Mouse (Mus musculus) lung, embryonic 16.5 days (tissue): ENCODE data around the gene Herc3. TPM values are rescaled to one million over a fixed set of nuclear protein-coding genes. Genes with fewer than 3 reads are reported as not detected.

ENCODE experiments used
- ATAC-seq: fragments of 200-750 bp; cut with Nextera tagmentation; 2 replicates; pipeline ENCODE4 v1.8.0; 2017; ENCODE audit warnings: low read depth, mild to moderate bottlenecking, moderate library complexity
- H3K27ac ChIP-seq: fragments of 300-500 bp; sonication (generic); 2 replicates; pipeline ENCODE4 v1.5.1; 2014; ENCODE audit warnings: mild to moderate bottlenecking, control low read depth, low read length
- H3K27me3 ChIP-seq: fragments of 300-500 bp; sonication (generic); 2 replicates; pipeline ENCODE4 v1.6.1; 2014; ENCODE audit warnings: low read depth, low read length, mixed read lengths; ENCODE audit not compliant: control insufficient read depth, insufficient read depth
- H3K36me3 ChIP-seq: fragments of 300-500 bp; sonication (generic); 2 replicates; pipeline ENCODE4 v1.6.1; 2014; ENCODE audit warnings: low read length; ENCODE audit not compliant: control insufficient read depth, insufficient read depth
- H3K4me1 ChIP-seq: fragments of 300-500 bp; sonication (generic); replicated peaks from 2 replicates; pipeline ENCODE4 v1.6.1; 2014; ENCODE audit warnings: low read length, mixed read lengths; ENCODE audit not compliant: control insufficient read depth, insufficient read depth
- H3K4me2 ChIP-seq: fragments of 300-500 bp; sonication (generic); 2 replicates; pipeline ENCODE4 v1.6.1; 2014; ENCODE audit warnings: low read depth, low read length, control low read depth
- H3K4me3 ChIP-seq: fragments of 300-500 bp; sonication (generic); 2 replicates; pipeline ENCODE4 v1.5.1; 2014; ENCODE audit warnings: mild to moderate bottlenecking, low read length, control low read depth
- H3K9ac ChIP-seq: fragments of 300-500 bp; sonication (generic); 2 replicates; pipeline ENCODE4 v1.6.1; 2014; ENCODE audit warnings: low read length, control low read depth
- H3K9me3 ChIP-seq: fragments of 300-500 bp; sonication (generic); 2 replicates; pipeline ENCODE4 v1.6.1; 2016; ENCODE audit warnings: low read length; ENCODE audit not compliant: control insufficient read depth
- WGBS: fragments of 180-500 bp; shearing (Covaris S2); extraction: QIAGEN DNeasy Blood & Tissue Kit; methylation state at CpG from one replicate; pipeline ENCODE4 v1.1.7; 2014; 5-methylcytosine and 5-hydroxymethylcytosine counted together
- polyA plus RNA-seq: library from polyadenylated mRNA; unstranded; fragments of >200 nt; fragmentation: Nextera tagmentation; extraction: Ambion mirVana; gene quantifications from 2 replicates; pipeline ENCODE4 v1.2.1, GENCODE M21; 2015

The Herc3 gene
- polyA plus RNA-seq, 1 experiment from 2014 or later, result 8.0 TPM

DNA sequence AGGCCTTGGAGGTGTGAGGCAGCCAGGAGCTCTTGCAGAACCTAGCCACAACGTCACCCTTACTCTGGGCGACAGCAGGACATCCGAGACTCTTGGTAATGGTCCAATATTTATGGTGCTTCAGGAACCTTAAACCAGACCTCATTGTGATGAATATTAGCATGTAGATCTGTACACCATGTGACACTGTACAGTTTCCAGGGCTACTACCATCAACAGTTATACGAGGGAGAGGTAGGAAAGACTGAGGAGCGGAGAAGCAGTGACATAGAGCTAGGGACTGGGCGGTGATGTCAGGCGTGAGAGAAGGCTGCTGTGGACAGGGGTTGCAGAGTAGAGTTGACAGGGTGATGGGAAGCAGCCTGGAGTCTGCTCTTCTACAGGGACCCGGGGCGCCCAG lies 48.7 kb downstream of the Herc3 start:
- H3K27ac ChIP-seq, result no peak overlapping the region
- ATAC-seq, result no peak
- 87% methylated on average over 9 of the region's 9 CpGs for WGBS
- H3K4me3 ChIP-seq, result no peak overlapping the region
- H3K4me1 ChIP-seq, result no peaks in the 10 kb centered on the region
- H3K36me3 ChIP-seq, result no peaks in the 10 kb centered on the region; the same call in 1 of the 2 replicates
- H3K27me3 ChIP-seq, result no peaks in the 10 kb centered on the region
- no peak overlapping the region for H3K4me2 ChIP-seq
- H3K9ac ChIP-seq, result no peak overlapping the region
- no peaks in the 10 kb centered on the region for H3K9me3 ChIP-seq

DNA sequence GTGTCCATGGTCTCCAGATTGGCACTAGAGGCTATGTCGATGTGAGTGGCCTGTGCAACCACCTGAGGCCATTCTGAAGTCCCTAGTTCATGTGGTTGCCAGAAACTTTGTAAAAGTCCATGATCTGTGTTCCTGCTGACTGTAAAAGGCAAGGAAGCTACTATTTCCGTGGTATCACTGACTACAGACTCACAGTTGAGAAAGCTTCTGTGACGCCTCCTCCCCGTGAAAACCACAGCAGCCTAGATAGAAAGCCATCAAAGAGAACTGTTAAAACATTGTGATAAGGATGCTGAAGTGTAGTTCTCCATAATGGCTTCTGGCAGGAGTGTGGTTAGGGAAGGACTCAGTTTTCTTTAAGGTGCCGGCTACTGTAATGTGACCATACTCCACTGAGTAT lies 49.6 kb downstream of the Herc3 start:
- H3K27ac ChIP-seq, result no peak overlapping the region
- no peak overlapping the region for H3K9ac ChIP-seq
- H3K27me3 ChIP-seq, result no peaks in the 10 kb centered on the region
- no peak for ATAC-seq
- H3K4me2 ChIP-seq, result no peak overlapping the region
- 75% methylated on average over 5 of the region's 5 CpGs for WGBS
- no peaks in the 10 kb centered on the region for H3K9me3 ChIP-seq
- H3K4me1 ChIP-seq, result no peaks in the 10 kb centered on the region
- no peak overlapping the region for H3K4me3 ChIP-seq
- no peaks in the 10 kb centered on the region; the same call in 1 of the 2 replicates for H3K36me3 ChIP-seq

DNA sequence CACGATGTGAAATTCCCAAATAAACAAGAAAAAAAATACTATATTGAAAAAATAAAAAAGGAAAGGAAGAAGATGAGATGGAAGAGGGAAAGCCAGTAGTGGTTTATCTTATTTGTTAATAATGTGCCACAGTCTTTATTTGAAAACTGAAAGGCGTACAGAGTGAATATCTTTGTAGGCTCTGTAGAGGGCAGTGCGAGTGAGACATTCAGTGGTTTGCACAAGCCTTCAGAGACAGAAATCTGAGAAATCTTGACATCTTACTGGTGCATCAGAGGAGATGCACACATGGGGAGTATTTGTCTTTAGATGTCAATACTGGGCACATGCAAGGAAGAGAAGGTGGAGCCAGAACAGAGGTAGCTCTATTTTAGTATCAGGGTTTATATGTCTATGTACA lies 50.1 kb downstream of the Herc3 start:
- no peak for ATAC-seq
- H3K27ac ChIP-seq, result no peak overlapping the region
- H3K4me1 ChIP-seq, result no peaks in the 10 kb centered on the region
- H3K9ac ChIP-seq, result no peak overlapping the region
- no peaks in the 10 kb centered on the region for H3K27me3 ChIP-seq
- no peak overlapping the region for H3K4me2 ChIP-seq
- H3K4me3 ChIP-seq, result no peak overlapping the region
- H3K9me3 ChIP-seq, result no peaks in the 10 kb centered on the region
- H3K36me3 ChIP-seq, result no peaks in the 10 kb centered on the region; the same call in 1 of the 2 replicates
- WGBS, result 80% methylated on average over 3 of the region's 3 CpGs

DNA sequence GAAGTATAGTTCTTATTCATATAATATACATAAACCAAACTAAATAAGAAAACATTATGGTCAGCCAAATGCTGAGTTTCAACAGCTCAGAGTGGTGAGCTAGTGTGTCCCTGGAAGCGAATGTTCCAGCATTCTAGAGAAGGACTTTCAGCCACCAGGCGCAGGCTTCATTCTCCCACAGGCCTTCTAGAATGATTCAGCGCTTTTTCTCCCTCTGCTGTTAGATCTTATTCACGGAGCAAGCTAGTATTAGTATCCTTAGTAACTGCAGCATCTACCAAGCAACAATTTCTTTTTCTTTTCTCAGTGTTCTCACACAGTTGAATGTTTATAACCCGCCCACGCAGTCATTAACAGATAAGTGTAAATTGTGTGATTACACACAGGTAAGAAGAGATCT lies 51.0 kb downstream of the Herc3 start:
- no peaks in the 10 kb centered on the region for H3K4me1 ChIP-seq
- H3K36me3 ChIP-seq, result no peaks in the 10 kb centered on the region; the same call in 1 of the 2 replicates
- H3K27ac ChIP-seq, result no peak overlapping the region
- H3K27me3 ChIP-seq, result no peaks in the 10 kb centered on the region
- no peak for ATAC-seq
- H3K4me3 ChIP-seq, result no peak overlapping the region
- no peak overlapping the region for H3K9ac ChIP-seq
- WGBS, result 77% methylated on average over 6 of the region's 6 CpGs
- no peaks in the 10 kb centered on the region for H3K9me3 ChIP-seq
- H3K4me2 ChIP-seq, result no peak overlapping the region

DNA sequence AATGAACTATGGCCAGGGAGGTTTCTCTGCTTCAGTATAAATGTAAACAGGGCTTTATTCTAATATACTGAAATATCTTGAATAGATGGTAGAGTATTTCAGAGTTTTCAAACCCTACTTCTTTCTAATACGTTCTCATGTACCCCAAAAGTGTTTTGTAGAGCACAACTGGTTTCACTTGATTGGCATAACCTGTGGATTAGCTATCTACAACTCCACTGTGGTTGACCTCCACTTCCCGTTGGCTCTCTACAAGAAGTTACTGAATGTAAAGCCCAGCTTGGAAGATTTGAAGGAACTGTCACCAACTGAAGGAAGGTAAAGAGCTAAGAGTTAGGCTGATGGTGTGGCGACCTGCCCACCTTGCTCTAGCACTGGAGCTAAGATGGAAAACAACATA lies 58.7 kb downstream of the Herc3 start:
- Histone ChIP-seq H3K9me3 (no peaks in the 10 kb centered on the region), H3K4me2 (no peak overlapping the region)
- ATAC-seq, result no peak

DNA sequence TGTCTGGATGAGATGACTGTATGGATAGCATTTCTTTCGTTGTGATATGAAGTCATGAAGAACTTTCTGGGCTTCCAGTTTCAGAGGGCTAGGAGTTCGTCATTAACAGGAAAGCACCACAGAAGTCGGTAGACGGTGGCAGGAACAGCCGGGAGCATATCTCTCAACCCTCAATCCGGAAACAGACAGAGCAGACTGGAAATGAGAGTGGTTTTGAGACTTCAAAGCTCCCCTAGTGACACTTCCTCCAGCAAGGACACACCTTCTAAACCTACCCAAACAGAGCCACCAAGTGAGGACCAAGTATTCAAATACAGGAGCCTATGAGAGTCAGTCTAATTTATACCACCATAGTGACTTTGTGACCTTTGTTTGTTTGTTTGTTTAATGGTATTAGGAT lies 62.0 kb downstream of the Herc3 start:
- H3K27me3 ChIP-seq, result no peaks in the 10 kb centered on the region
- H3K9me3 ChIP-seq, result no peaks in the 10 kb centered on the region
- no peaks in the 10 kb centered on the region for H3K4me1 ChIP-seq
- 75% methylated on average over 6 of the region's 6 CpGs for WGBS
- no peaks in the 10 kb centered on the region; the same call in 1 of the 2 replicates for H3K36me3 ChIP-seq
- H3K4me3 ChIP-seq, result no peak overlapping the region
- no peak overlapping the region for H3K9ac ChIP-seq
- no peak overlapping the region for H3K27ac ChIP-seq
- no peak overlapping the region for H3K4me2 ChIP-seq
- ATAC-seq, result no peak

More for the DNA sequence above, 58.7 kb downstream of the Herc3 start:
- no peak overlapping the region for H3K27ac ChIP-seq
- 83% methylated on average over 3 of the region's 3 CpGs for WGBS
- H3K4me3 ChIP-seq, result no peak overlapping the region
- no peaks in the 10 kb centered on the region for H3K27me3 ChIP-seq
- H3K9ac ChIP-seq, result no peak overlapping the region
- no peaks in the 10 kb centered on the region for H3K4me1 ChIP-seq
- no peaks in the 10 kb centered on the region; the same call in 1 of the 2 replicates for H3K36me3 ChIP-seq

DNA sequence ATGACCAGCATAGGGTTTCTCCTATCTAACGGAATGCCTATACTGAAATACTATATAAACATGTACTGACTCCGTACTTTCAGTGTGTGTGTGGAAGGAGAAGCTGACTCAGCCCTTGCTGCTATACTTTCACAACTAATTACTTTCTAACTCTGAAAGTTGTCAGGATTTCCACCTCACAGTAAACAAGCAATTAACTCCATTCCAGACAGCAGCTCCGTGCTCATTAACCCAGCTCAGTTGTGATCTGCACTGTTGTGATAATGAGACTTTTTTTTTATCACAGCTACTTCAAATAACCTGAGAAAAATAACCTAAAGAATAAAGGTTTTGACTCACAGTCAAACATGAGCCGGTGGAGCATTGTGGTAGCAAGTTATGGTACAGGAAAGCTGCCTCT lies 63.7 kb downstream of the Herc3 start:
- Histone ChIP-seq H3K27ac (no peak overlapping the region), H3K4me1 (no peaks in the 10 kb centered on the region), H3K9me3 (no peaks in the 10 kb centered on the region), H3K4me3 (no peak overlapping the region), H3K9ac (no peak overlapping the region), H3K27me3 (no peaks in the 10 kb centered on the region), H3K36me3 (no peaks in the 10 kb centered on the region; the same call in 1 of the 2 replicates), H3K4me2 (no peak overlapping the region)
- ATAC-seq, result no peak
- 73% methylated on average over 4 of the region's 4 CpGs for WGBS

DNA sequence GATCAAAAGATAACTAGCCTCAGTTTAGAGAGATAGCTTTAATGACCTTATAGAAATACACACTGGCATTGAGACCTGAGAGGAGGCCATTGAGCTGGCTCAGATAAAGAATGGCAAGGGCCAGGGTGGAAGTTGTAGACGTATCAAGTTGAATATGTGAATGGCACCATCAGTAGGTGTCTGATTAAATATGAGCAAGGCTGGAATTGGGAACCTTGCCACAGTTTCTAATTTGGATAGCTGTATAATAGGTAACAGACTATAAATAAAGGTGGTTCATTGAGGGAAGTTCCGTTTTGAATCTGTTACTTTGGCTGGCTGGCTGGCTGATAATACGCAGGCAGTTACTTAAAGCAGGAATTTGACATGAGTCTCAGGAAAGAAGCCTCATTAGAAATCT lies 65.4 kb downstream of the Herc3 start:
- H3K9ac ChIP-seq, result no peak overlapping the region
- H3K27me3 ChIP-seq, result no peaks in the 10 kb centered on the region
- WGBS, result 75% methylated on average over 3 of the region's 3 CpGs
- no peak overlapping the region for H3K4me2 ChIP-seq
- no peaks in the 10 kb centered on the region for H3K36me3 ChIP-seq
- H3K9me3 ChIP-seq, result no peaks in the 10 kb centered on the region
- ATAC-seq, result no peak
- H3K4me1 ChIP-seq, result 0 out of 2 replicates have a peak, but pooled peaks cover 2% of the 10 kb centered on the region
- no peak overlapping the region for H3K4me3 ChIP-seq
- no peak overlapping the region for H3K27ac ChIP-seq

DNA sequence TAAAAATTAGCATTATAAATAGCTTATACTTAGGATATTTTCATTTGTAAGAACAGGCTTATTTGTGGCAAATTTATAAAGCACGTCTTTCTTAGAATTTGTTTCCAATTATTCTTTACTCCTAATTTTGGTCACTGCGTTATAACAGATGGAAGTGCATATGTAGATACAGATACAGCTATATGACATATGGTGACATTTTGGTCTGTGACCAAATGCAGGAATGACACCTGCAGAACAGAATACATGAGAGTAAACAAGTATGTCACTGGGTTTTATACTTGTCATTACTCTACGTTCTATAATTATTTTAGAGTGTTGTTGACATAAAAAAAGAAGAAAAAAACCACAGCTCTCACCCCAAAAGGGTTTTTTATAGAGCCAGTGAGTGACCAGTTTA lies 67.8 kb downstream of the Herc3 start:
- Histone ChIP-seq H3K27me3 (no peaks in the 10 kb centered on the region), H3K4me2 (no peak overlapping the region), H3K4me1 (0 out of 2 replicates have a peak, but pooled peaks cover 6% of the 10 kb centered on the region), H3K4me3 (no peak overlapping the region), H3K27ac (no peak overlapping the region), H3K36me3 (no peaks in the 10 kb centered on the region), H3K9ac (no peak overlapping the region), H3K9me3 (no peaks in the 10 kb centered on the region)
- 82% methylated on average over 3 of the region's 3 CpGs for WGBS
- no peak for ATAC-seq

DNA sequence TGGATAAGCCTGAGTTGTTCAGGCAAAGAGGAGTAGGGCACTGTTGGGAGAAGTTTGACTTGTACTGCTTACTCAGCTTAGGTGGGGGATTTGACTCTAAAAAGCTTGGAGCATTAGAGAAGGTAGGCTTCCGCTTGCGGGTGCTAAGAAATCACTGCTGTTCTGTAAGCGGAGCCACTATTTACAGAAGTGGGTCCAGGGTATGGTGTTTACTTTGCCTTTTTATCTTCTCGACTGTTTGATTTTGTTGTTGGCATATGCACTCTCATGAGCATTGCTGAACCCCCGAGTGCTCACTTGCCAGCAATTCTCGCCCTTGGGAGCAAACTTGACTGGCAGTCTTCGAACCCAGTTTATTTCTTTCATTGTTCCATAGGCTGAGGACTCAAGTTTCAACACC lies 69.3 kb downstream of the Herc3 start:
- Histone ChIP-seq H3K4me1 (0 out of 2 replicates have a peak, but pooled peaks cover 6% of the 10 kb centered on the region), H3K4me2 (no peak overlapping the region), H3K27me3 (no peaks in the 10 kb centered on the region), H3K4me3 (no peak overlapping the region), H3K9me3 (no peaks in the 10 kb centered on the region), H3K36me3 (no peaks in the 10 kb centered on the region), H3K9ac (no peak overlapping the region), H3K27ac (no peak overlapping the region)
- peak; percentile 26; the same call in 1 of the 2 replicates for ATAC-seq
- WGBS, result 51% methylated on average over 7 of the region's 7 CpGs
